Mouse (Mus musculus) heart, postnatal 0 days (tissue): ENCODE measurements around the gene Clpb.

Source experiments
- CTCF ChIP-seq: IDR thresholded peaks from 2 replicates; pipeline ENCODE4 v1.5.1; 2016; ENCODE audit warnings: antibody characterized with exemption, control low read depth, low read depth
- EP300 ChIP-seq: IDR thresholded peaks from 2 replicates; pipeline ENCODE4 v1.6.1; 2016; ENCODE audit warnings: antibody characterized with exemption, low read depth

GRCm38 (mm10) chr7:101702706-101703105, 39.3 kb downstream of the Clpb start:
- TF ChIP-seq CTCF (no peak), EP300 (no peak)
